Mouse (Mus musculus) liver, adult 2 months (tissue): ENCODE results near the gene Nphp4.

ENCODE experiments used
- CTCF ChIP-seq: fragments of 200-500 bp; IDR thresholded peaks from 2 replicates; pipeline ENCODE4 v1.5.1; 2011; ENCODE audit warnings: low read depth, low read length, control low read depth
- POLR2A ChIP-seq: fragments of 200-500 bp; IDR thresholded peaks from 2 replicates; pipeline ENCODE4 v1.6.1; 2011; ENCODE audit warnings: low read length, control low read depth; ENCODE audit not compliant: insufficient read depth; ENCODE audit errors: extremely low read depth

DNA sequence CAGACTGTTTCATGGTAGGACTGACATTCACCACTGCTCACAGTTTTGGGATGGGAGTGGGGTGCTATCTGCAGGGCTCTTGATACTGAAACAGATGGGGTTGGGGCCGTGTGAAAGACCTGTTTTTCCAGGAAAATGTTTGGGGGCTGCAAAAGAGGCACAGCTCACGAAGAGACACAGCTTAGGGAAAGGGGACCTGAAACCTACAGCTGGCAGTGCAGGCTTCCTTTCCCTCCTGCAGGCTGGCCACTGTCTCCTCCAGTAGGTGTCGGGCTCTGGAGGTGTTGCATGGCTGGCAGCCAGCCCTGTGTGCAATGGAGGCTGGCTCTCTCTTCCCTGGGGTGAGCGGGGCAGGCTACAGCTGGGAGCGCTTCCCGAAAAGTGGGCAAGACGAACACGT is 48.2 kb upstream of the Nphp4 start:
- TF ChIP-seq POLR2A (no peak), CTCF (no peak)
